Mouse (Mus musculus) kidney, embryonic 16.5 days (tissue): ENCODE measurements around the gene Zdhhc4. TPM values are rescaled to one million over a fixed set of nuclear protein-coding genes. Genes with fewer than 3 reads are reported as not detected.

ENCODE experiments used
- ATAC-seq: fragments of 200-750 bp; cut with Nextera tagmentation; 2 replicates; pipeline ENCODE4 v1.8.0; 2017; ENCODE audit warnings: moderate TSS enrichment; ENCODE audit not compliant: low FRiP score, low TSS enrichment
- H3K27ac ChIP-seq: fragments of 300-500 bp; sonication (generic); 2 replicates; pipeline ENCODE4 v1.5.1; 2014; ENCODE audit warnings: low read length
- H3K27me3 ChIP-seq: fragments of 300-500 bp; sonication (generic); 2 replicates; pipeline ENCODE4 v1.6.1; 2014; ENCODE audit warnings: low read length, control low read depth, mixed read lengths; ENCODE audit not compliant: insufficient read depth
- H3K36me3 ChIP-seq: fragments of 300-500 bp; sonication (generic); 2 replicates; pipeline ENCODE4 v1.6.1; 2014; ENCODE audit warnings: low read length, control low read depth, mixed read lengths; ENCODE audit not compliant: insufficient read depth
- H3K4me1 ChIP-seq: fragments of 300-500 bp; sonication (generic); 2 replicates; pipeline ENCODE4 v1.6.1; 2014; ENCODE audit warnings: low read length, control low read depth, mixed read lengths; ENCODE audit not compliant: insufficient read depth
- H3K4me2 ChIP-seq: fragments of 300-500 bp; sonication (generic); replicated peaks from 2 replicates; pipeline ENCODE4 v1.6.1; 2014; ENCODE audit warnings: low read depth, low read length
- H3K4me3 ChIP-seq: fragments of 300-500 bp; sonication (generic); 2 replicates; pipeline ENCODE4 v1.5.1; 2014; ENCODE audit warnings: mild to moderate bottlenecking, low read length
- H3K9ac ChIP-seq: fragments of 300-500 bp; sonication (generic); replicated peaks from 2 replicates; pipeline ENCODE4 v1.6.1; 2014; ENCODE audit warnings: low read length
- H3K9me3 ChIP-seq: fragments of 300-500 bp; sonication (generic); 2 replicates; pipeline ENCODE4 v1.6.1; 2016; ENCODE audit warnings: low read length, control low read depth
- WGBS: fragments of 180-500 bp; shearing (Covaris S2); extraction: QIAGEN DNeasy Blood & Tissue Kit; methylation state at CpG from one replicate; pipeline ENCODE4 v1.1.7; 2014; 5-methylcytosine and 5-hydroxymethylcytosine counted together
- polyA plus RNA-seq: library from polyadenylated mRNA; unstranded; fragments of >200 nt; fragmentation: Nextera tagmentation; extraction: Ambion mirVana; gene quantifications from 2 replicates; pipeline ENCODE4 v1.2.1, GENCODE M21; 2015

Gene Zdhhc4
- polyA plus RNA-seq, 1 experiment from 2014 or later = 81.9 TPM

DNA sequence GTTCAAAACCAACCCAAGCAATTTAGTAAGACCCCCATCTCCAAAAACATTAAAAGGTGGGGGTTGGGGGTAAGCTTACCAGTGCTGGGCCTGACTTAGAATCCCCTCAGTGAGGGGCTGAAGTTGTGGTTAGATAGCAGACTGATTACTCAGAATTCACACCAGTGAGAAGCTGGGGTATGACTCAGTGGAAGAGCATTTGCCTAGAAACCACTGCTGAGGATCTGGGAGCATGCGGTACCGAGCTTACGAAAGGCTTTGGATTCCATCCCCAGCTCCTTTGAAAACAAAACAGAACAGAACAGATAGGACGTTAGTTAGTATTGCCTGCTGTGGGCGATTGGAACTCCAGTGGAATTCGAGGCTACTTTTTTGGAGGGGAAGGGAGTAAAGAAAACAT, 57.4 kb downstream of the Zdhhc4 start:
- Histone ChIP-seq H3K9me3 (no peaks in the 10 kb centered on the region), H3K4me1 (peaks cover 11% of the 10 kb centered on the region), H3K4me2 (no peak overlapping the region), H3K36me3 (no peaks in the 10 kb centered on the region), H3K27ac (no peak overlapping the region), H3K9ac (no peak overlapping the region), H3K4me3 (no peak overlapping the region), H3K27me3 (no peaks in the 10 kb centered on the region)
- no peak for ATAC-seq
- WGBS = 88% methylated on average over 6 of the region's 6 CpGs

DNA sequence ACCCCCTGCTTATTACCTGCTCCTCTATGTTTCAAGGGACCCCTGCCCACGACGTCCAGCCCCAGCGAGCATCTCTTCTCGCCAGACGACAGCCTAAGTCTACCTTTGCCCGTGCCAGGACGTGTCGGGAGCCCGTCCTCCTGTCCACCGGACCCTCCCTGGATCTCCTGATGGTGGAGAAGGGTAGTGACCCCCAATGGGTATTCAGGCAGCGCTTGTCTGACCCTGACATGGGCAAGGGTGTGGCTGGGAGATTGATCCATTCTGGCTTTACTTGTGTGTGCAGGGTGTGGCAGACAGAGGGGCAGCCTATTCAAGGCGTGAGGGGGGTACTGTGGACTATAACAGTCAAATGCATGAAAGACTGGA, 58.9 kb downstream of the Zdhhc4 start:
- Histone ChIP-seq H3K36me3 (no peaks in the 10 kb centered on the region), H3K27ac (no peak overlapping the region), H3K9ac (peak overlapping the region; percentile 94), H3K4me2 (peak overlapping the region; percentile 91), H3K9me3 (no peaks in the 10 kb centered on the region), H3K4me3 (peak overlapping the region; percentile 93), H3K27me3 (no peaks in the 10 kb centered on the region), H3K4me1 (peaks cover 11% of the 10 kb centered on the region)
- peak; percentile 10; the same call in 1 of the 2 replicates for ATAC-seq
- WGBS = 2% methylated on average over 12 of the region's 12 CpGs

DNA sequence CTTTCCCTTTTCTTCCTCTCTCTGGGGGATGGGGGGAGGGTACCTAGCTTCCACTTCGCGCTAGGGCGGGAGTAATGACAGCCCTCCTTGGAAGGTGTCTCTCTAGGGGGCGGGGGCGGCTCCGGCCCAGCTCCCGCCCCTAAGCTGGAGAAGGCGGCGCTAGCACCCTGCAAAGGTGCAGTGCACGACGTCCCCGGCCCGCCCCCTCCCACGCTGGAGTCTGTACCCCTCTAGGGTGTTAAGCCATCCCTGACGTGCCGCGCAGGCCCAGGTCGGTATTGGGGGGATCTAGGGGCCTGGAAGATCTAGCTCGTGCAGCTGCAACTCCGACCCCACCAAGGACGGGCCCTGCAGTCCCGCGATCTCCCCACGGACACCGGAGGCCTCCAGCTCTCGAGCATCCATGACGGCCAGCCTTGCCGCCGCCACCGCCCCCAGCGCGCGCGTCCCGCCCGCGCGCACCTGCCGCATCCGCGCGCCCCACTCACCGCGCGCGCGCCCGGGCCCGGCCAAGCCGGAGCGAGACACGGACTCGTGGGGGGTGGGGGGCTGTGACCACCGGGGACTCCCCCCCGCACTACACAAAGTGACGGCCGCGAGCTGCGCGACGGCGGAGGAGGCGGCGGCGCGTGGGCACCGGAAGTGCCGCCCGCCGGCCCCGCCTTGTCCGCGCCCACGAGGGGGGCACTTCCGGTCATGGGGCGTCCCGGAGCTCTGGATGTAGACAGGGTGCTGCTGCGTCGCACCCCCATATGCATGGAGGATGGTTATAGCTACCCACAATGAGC, 59.5 kb downstream of the Zdhhc4 start, which contains the start of gene Zfp316:
Gene Zfp316, minus strand, starts transcription at position 660 of the 788 bp plus-strand sequence.
- no peaks in the 10 kb centered on the region for H3K9me3 ChIP-seq
- under 1% methylated on average over 52 of the region's 79 CpGs for WGBS
- H3K27ac ChIP-seq = peak within 1 kb of the TSS; percentile 80
- H3K4me2 ChIP-seq = peak within 1 kb of the TSS; percentile 91
- H3K4me1 ChIP-seq = peaks cover 11% of the 10 kb centered on the region
- H3K27me3 ChIP-seq = no peaks in the 10 kb centered on the region
- H3K4me3 ChIP-seq = peak within 1 kb of the TSS; percentile 93
- ATAC-seq = peak; percentile 87
- H3K36me3 ChIP-seq = no peaks in the 10 kb centered on the region
- peak within 1 kb of the TSS; percentile 94 for H3K9ac ChIP-seq

DNA sequence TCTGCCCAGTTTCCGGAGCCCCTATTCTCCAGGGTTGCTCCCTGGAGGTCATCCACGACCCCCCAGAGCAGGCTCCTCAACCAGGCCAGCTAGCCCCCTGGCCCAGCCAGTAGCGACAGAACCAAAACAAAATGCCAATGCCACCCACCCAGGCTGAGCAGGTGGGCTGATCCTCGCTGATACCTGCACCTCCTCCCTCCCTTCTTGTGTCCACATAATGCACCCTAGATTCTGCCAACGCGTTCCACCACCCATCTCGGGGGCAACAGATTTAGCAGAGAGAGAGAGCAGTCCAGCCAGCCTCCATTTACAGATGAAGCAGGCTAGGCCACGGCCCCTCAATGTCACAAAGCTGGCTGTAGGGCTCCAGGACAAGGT, 60.1 kb downstream of the Zdhhc4 start:
- peaks cover 11% of the 10 kb centered on the region for H3K4me1 ChIP-seq
- no peak; the same call in 1 of the 2 replicates for ATAC-seq
- WGBS = 32% methylated on average over 8 of the region's 8 CpGs
- peak overlapping the region; percentile 91 for H3K4me2 ChIP-seq
- H3K27me3 ChIP-seq = no peaks in the 10 kb centered on the region
- no peaks in the 10 kb centered on the region for H3K9me3 ChIP-seq
- H3K36me3 ChIP-seq = no peaks in the 10 kb centered on the region
- peak overlapping the region; percentile 93 for H3K4me3 ChIP-seq
- H3K9ac ChIP-seq = peak overlapping the region; percentile 94
- 0 out of 2 replicates have a peak overlapping the region, but pooled peaks have one; percentile 11 for H3K27ac ChIP-seq

DNA sequence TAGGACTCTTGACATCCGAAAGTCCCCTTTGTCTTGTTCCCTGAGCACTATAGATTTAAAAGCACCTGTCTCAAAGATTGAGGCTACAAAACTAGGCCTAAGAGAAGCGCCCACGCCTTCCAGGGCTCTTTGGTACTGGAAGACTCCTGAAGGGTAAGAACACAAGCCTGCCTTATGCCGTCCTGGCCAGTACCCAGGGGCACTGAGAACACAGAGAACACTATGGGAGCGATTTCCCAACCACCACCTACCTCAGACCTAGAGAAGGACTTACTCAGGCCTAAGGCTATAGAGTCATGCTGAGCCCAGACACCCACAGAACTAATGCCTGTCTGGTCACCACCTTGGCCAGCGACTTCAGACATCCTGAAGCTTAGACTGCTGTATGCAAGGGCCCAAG, 62.3 kb downstream of the Zdhhc4 start:
- H3K9ac ChIP-seq = no peak overlapping the region
- no peak overlapping the region for H3K4me2 ChIP-seq
- H3K4me3 ChIP-seq = no peak overlapping the region
- H3K27me3 ChIP-seq = no peaks in the 10 kb centered on the region
- no peak for ATAC-seq
- H3K4me1 ChIP-seq = peaks cover 11% of the 10 kb centered on the region
- WGBS = 85% methylated on average over 6 of the region's 6 CpGs
- peaks cover 7% of the 10 kb centered on the region for H3K36me3 ChIP-seq
- no peaks in the 10 kb centered on the region for H3K9me3 ChIP-seq
- no peak overlapping the region for H3K27ac ChIP-seq

Other genes with a start within 250 kb of the Zdhhc4 start
- gene Rnf216, start 216.3 kb downstream of the Zdhhc4 start, polyA plus RNA-seq = 39.4 and 46.2 TPM in 2 replicates
- gene Olfr718-ps1, start 181.7 kb downstream of the Zdhhc4 start, polyA plus RNA-seq = not detected in 2 replicates
- 11.6 and 14.4 TPM in 2 replicates for gene Rbak, start 148.5 kb downstream of the Zdhhc4 start, polyA plus RNA-seq
- not detected in 2 replicates for gene Spdye4b, start 148.2 kb downstream of the Zdhhc4 start, polyA plus RNA-seq
- gene Spdye4a, start 102.4 kb downstream of the Zdhhc4 start, polyA plus RNA-seq = not detected in 2 replicates
- gene Zfp12, start 94.1 kb downstream of the Zdhhc4 start, polyA plus RNA-seq = 16.3 and 19.7 TPM in 2 replicates
- 1.4 and 2.3 TPM in 2 replicates for gene Zfp316, start 59.2 kb downstream of the Zdhhc4 start, polyA plus RNA-seq
- 0.05 TPM in 2 replicates for gene Zfp853, start 35.6 kb downstream of the Zdhhc4 start, polyA plus RNA-seq
- gene E130309D02Rik, start 13.9 kb downstream of the Zdhhc4 start, polyA plus RNA-seq = 39.4 and 43.7 TPM in 2 replicates
- 0.05 and 0.07 TPM in 2 replicates for gene Grid2ip, start 28.1 kb upstream of the Zdhhc4 start, polyA plus RNA-seq
- gene Kdelr2, start 74.6 kb upstream of the Zdhhc4 start, polyA plus RNA-seq = 317 and 349 TPM in 2 replicates
- gene Daglb, start 135.3 kb upstream of the Zdhhc4 start, polyA plus RNA-seq = 8.9 and 9.0 TPM in 2 replicates
- gene Rac1, start 198.8 kb upstream of the Zdhhc4 start, polyA plus RNA-seq = 300 and 435 TPM in 2 replicates